Mouse (Mus musculus) lung, adult 2 months (tissue): ENCODE measurements at regions not wholly inside any gene's neighbourhood (a gene's known extent, or its start where the extent isn't known, plus 50 kb on each side); places are given as distances from the start of the nearest gene placed in this dataset.

Source experiments
- CTCF ChIP-seq: fragments of 200-500 bp; IDR thresholded peaks from 2 replicates; pipeline ENCODE4 v1.5.1; 2011; ENCODE audit warnings: mild to moderate bottlenecking, low read length, control low read depth; ENCODE audit not compliant: insufficient read depth
- POLR2A ChIP-seq: fragments of 200-500 bp; IDR thresholded peaks from 2 replicates; pipeline ENCODE4 v1.6.1; 2011; ENCODE audit warnings: low read depth, mild to moderate bottlenecking, control low read depth, low read length, borderline replicate concordance; ENCODE audit errors: extremely low read depth

- TF ChIP-seq CTCF = no peak
- no peak for TF ChIP-seq POLR2A
Measured at GRCm38 (mm10) chr12:71630386-71630785, 200.5 kb upstream of the Daam1 start.
